Mouse (Mus musculus): ENCODE results near the gene Mid1.
A peak's percentile ranks its signal among the peaks of the same experiment; 100 is the strongest.

Mid1 gene

DNA sequence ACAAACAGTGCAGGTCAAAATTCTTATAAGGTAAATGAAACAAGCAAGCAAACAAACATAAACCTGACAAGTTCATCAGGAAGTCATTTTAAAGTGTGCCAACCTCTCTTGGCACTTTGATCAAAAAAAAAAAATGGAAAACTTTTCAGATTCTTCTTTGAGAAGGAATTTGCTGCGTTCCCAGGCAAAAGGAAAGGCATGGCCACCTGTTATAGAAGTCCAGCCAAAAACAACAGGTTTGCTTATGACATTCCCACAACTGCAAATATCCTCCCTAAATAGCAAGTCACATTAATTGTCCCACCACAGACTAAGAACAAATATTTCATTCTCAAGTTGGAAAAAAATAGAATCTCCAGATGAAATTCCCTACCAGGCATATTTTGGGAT is 197.2 kb downstream of the Mid1 start:
- DNase-seq (ENCODE audit: low read depth, low spot score): no peak

DNA sequence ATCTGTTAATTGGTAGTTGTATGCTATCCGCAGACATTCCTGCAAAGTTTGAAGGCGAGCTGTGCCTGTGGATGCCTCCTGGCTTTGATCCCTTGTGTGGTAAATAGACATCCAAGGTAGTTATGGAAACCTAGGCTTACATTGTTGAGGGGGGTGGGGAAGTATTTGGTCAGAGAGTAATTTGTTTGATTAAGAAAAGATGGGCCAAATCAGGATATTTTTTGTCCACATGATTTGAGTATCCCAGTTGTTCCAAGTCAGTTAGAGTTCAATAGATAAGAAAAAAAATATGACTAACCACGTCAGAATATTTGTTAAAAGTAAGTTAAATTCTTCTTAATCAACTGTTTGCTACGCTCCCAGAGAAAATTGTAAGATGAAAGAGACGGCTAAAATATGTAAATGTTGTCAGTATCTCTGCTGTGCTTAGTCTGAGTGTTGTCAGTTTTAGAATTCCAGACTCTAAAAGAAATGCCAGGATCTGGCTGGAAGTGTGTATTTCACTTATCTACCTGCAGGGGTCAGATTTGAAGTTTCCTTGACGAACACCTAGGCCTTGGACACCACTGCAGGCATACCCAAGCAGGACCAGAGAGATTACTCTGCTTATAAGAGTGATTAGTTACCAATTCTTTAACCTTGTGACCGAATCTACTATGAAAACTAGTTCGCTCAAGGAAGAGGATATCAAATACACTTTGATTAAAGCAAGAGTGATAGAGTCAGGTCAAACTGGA is 198.7 kb downstream of the Mid1 start:
- no peak for DNase-seq (ENCODE audit: low read depth, low spot score)

DNA sequence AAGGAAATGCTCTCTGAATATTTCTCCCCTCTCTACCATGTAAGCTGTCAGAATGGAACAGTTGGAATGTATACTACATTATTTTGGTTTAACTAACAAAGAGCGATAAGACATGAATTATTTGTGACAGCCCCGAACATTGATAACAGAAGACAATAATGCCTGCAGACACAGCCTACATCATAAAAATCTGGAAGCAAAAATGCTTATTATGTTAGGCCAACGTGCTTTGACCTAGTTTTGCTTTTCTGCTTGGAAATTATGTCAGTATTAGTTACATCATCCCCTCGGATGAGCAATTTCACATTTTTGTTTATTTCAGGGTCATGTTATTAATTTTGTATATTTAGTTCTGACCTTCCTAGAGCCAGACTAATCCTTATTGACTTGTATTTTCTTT is 205.5 kb downstream of the Mid1 start:
- no peak for DNase-seq (ENCODE audit: low read depth, low spot score)

DNA sequence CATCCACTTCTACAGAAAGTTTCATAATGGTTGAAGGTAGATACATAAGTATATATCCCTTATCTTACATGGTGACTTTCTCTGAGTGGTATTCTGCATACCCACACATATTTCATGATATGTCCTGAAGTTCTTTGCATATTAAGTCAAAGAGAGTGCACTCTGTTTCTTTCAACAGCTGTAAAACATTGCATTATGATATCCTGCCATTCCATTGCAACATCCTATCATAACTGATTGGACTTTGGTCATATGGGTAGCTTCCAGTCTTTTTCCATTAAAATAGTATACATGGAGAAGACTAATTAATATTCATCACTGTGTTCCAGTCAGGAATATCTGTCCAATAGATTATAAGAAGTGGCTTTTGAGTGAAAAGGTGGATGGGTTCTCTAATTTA is 207.1 kb downstream of the Mid1 start:
- DNase-seq (ENCODE audit: low read depth, low spot score): no peak

DNA sequence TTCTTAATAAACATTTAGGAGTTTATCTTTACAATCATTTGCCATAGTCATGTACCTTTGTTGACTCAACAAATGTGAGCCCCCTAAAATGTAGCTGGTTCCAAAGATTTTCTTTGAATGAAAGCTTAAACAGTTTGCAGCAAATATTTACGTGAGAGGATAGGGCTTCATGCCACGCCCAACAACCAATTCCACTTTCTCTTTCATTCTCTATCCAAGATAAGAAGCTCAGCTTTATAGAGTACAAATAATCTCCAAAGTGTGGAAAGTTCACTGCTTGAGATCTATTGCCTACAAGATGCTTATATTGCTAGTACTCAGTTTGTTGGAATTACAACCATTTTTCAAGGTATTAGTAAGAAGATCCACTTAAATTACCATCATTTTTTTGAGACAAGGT is 207.6 kb downstream of the Mid1 start:
- DNase-seq (ENCODE audit: low read depth, low spot score): no peak

DNA sequence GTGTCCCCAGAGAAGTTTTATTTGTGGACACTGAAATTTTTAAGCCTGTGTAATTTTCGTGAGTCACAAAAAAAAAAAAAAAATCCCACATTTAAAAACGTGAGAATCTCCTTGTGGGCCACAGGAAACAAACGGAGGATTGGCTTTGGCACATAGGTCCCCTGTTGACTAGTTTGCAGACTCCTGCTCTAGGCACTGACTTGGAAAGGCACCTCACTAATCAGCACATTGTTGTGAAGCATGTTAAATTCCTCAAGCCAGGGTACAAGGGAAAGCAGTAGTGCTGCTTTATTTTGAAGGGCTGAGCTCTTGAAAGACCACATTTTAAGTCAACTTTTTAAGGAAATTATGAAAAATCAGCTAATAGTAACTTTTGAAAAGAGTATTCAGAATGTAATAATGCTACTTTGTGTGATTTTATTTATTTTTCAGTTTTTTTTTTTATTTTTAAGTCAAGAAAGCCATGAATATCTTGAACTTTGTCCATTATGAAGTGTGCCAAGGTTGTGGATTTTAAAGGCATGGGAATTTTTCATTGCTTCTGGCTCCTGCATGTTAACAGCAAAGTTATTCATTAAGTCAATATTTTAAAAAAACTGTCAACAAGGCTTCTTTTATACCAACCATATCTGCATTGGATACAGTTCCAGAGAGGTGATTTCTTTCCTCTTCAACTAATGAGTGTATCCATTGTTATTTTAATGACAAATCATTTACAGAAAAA is 214.4 kb downstream of the Mid1 start:
- DNase-seq (ENCODE audit: low read depth, low spot score): no peak

DNA sequence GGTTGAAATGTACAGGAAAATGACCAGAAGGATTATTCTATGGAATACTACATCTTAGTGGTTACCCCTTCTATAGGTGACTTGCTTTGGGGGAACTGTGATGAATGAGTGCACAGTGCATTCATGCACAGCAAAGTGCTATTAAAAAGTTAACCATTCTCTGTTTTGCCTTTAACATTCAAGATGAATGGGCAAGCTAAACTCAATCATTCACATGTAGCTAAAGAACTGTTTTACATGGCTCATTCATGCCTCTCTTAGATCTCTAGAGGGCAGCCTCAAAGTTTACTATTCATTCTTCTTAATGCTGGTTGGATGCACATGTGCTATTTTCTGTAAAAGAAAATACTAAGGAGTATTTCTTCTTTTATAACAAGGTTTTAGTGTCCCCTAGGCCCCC is 217.9 kb downstream of the Mid1 start:
- DNase-seq (ENCODE audit: low read depth, low spot score): no peak

DNA sequence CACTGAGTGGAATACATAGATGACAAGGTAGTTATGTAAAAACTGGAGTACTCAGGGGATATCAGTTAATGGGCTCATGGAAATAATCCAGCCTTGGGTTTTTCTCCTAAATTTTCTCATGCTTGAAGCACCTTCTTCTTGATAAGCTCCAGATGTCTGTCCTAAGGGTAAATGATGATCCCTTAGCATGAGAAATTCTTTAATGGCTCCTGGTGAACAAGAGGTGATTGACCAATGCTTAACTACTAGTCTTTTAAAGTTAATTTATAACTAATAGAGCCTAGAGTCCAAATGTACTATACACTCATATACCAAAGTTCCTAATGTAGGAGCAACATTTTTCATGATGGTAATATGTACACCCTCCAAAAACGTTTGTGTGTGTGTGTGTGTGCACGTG is 218.7 kb downstream of the Mid1 start:
- no peak for DNase-seq (ENCODE audit: low read depth, low spot score)

DNA sequence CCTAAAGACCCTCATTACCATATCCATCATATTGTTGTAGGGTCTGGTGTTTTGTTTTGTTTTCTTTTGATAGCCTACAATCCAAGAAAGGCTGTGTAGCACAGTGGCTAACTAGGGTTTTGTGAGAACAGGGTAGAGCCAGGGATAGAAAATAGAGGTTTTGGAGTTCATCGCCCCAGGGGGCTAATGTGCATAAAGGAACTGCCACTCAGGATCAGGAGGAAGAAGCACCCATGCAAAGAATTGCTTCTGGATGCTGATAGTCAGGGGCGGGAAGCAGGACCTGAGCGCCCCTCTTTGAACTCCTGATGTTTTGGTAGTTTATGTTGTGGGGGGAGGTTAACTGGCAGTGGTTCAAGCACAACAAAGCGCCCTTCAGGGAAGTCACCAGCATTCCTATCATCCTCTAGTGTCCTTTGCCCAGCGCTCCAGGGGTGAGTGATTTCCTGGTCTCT is 221.1 kb downstream of the Mid1 start:
- DNase-seq (ENCODE audit: low read depth, low spot score): no peak

DNA sequence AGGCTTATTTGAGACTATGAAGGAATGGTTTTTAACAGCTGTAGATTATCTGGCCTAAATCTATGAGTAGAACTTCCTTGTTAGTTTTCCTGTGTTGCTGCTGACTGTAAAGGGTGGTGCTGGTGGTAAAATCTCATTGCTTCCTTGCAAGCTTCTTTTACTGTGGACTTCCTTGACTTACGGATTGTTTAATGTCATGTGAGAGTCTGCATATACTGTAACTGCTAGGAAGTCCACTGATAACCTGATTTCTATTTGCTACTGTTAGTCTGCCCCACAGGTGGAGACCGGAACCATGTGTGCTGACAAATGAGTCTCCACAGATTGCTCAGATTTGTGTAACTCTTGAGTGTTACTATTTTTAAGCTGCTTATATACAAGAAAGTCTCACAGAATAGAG is 224.9 kb downstream of the Mid1 start:
- DNase-seq (ENCODE audit: low read depth, low spot score): no peak

DNA sequence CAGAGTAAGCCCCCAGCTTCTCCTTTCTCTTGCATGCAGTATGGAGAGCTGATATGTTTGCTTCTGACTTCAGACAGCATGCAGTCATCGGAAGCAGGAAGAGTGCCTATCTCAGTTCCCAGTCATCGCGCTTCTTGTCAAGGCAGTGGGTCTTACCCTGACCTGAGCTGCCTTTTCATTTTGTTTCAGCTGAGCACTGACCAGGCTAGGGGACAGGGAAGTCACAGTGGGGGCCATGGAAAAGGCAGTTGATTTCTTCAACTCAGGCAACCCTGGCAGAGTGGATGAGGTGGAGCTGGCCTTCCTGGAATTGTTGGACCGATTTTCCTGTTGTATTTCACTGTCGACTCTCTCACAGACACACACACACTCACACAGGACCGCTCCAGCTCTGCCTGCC is 230.7 kb downstream of the Mid1 start:
- DNase-seq (ENCODE audit: low read depth, low spot score): no peak

DNA sequence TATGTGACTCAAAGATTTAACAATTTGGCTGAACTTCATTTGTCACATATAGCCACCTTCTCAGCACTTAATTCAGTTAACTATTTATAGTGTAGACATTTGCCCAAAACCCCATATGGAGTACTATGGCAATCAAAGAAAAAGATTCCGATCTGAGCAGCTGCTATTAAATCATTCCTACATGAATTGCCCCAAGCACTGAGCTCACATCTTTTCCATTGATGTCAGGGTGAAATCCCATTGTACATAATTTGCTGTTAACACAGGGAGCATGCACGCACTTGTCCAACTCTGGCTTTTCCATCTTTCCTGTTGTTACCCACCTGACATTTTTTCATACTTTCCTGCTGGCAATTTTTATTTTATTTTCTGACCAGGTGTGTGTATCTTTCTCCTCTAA is 237.5 kb downstream of the Mid1 start:
- no peak for DNase-seq (ENCODE audit: low read depth, low spot score)

DNA sequence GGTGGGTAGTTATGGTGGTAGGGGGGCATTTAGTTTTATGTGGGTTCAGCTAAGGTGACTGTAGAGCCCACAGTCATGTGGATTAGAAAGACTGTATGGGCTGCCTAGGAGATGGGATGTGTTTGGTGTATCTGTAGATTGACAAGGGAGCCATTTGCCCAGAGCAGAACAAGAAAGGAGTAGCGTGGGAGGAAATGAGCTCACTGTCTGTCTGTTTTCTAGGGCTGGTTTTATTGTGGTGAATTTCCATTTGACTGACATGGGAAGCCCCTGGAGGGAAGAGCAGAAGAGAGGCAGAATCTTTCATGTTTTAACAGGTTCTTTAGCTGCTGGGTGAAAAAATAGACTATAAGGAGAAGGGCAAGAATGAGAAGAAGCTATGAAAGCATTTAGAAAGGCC is 238.4 kb downstream of the Mid1 start:
- no peak for DNase-seq (ENCODE audit: low read depth, low spot score)

DNA sequence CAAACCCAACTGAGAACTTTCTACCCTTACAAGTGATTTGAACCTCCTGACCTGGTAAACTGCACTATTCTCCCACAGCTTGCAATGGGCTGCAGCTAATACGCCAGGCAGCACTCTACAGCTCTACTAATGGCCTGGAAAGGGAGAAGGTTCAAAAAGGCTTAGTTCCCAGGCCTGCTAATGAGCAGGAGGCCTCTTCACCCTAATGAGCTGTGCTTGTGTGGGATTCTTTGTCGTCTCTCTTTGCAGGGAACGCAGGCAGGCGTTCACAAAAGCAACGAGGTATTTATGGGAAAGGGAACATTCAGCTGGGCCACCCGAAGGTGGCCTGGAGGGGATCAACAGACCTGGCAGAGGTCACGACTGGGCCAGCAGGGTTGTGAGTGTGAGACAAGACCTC is 240.6 kb downstream of the Mid1 start:
- DNase-seq (ENCODE audit: low read depth, low spot score): peak; percentile 21

DNA sequence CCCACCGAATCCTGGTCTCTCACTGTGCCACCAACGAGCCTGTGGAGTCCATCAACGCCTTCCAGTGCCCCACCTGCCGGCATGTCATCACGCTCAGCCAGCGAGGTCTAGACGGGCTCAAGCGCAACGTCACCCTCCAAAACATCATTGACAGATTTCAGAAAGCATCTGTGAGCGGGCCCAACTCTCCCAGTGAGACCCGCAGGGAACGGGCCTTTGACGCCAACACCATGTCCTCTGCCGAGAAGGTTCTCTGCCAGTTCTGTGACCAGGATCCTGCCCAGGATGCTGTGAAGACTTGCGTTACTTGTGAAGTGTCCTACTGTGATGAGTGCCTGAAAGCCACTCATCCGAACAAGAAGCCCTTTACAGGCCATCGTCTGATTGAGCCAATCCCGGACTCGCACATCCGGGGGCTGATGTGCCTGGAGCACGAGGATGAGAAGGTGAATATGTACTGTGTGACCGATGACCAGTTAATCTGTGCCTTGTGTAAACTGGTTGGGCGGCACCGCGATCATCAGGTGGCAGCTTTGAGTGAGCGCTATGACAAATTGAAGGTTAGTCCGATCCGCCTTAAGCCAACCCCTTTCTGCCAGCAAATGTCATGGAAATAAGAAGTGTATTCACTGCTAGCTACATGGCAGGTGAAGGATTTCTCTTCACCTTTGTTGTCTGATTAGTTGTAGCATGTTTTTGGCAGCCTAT is 242.3 kb downstream of the Mid1 start:
- DNase-seq (ENCODE audit: low read depth, low spot score): no peak

DNA sequence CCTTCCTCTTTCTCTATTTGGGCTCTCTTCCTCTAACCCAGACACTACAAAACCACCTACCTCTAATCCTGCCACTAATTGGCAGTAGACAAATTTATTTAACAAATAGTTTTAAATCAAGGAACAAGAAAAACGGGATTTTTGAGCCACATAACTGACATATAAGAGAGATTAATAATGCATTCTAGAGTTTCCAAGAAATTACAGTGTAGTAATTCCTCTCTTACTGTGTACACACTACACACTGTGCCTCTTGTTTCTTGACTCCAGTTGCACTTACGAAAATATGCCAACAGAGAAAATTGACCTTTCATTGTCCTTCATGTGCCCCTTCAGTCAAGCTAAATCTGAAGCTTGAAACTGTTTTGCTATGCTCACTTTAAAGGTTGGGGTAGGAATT is 245.9 kb downstream of the Mid1 start:
- DNase-seq (ENCODE audit: low read depth, low spot score): no peak

DNA sequence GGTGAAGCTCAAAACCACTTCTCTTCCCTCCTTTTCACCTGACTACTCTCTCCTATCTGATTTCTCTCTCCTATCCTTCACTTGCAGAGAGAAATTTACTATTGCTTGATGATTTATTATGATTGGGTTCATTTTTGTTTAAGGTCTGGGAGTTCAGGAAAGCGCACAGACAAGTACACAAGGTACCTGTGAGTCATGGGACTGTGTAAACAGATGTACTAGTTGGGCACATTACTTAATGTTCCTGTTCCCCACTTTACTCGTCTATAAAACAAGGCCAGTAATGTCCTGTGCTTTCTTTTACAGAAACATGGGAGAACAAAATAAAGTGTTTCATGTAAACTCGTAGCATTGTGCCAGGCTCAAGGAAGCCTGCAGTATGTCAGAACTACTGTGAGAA is 248.2 kb downstream of the Mid1 start:
- DNase-seq (ENCODE audit: low read depth, low spot score): no peak

DNA sequence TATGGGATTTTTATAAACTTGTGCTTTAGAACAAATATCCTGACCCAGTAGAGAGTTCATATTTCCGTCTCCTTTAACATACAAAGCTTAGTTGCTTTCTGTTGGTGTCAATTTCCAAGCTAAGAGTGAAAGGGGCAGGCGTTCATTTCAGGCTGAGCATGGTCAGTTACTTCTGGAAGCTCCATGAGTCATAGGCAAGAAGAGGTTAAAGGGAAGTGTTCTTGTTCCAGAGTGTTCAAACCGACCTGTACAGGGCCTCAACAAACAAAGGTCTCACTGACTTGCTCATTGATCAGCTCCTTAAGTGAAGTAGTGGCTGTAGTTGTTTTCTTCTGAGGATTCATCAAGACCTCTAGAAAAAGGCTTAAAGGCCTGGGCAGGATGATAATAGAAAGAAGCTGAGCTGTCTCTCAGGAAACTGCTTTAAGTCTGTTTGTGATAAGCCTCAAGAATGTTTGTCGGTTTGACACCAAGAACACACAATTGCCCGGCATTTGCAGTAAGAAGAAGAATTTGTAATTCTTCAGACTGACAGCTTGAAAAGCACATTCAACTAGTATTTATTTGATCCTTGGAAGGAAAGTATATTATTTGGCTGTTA is 252.2 kb downstream of the Mid1 start:
- no peak for DNase-seq (ENCODE audit: low read depth, low spot score)

DNA sequence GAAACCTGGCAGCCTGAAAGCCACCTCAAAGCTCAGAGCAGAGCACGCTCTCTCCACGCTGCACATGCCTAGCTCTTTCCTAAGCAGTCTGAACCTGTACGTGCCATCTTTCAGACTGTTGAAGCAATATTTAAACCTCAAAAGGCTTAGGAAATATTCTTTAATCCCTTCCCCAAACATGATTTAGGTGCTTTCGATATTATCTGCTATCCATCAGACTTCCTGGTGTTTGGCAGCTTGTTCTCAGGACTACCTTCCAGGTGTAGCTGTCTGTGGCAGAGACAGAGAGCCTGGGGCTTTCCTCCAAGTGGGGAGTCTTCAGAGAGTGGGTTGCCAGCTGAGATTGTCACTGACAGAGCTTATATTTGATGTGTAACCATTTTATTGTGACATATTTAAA is 255.5 kb downstream of the Mid1 start:
- no peak for DNase-seq (ENCODE audit: low read depth, low spot score)

DNA sequence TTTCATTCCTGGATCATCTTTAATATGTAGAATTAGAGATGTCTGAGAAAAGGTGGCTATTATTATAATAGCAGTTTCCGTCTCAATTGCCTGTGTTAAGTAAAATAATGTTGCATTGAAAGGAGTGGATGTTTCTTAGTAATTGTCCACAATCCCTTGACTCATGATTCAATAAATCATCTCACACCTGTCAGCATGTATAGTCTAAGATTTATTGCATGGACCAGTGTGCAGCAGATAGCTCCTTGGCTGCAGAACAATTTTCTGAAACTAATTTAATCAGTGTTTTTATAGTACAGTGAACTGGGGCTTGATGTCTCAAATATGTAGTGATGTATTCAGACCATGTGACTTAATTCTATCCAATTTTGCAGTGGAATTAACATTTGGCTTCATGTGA is 265.6 kb downstream of the Mid1 start:
- DNase-seq (ENCODE audit: low read depth, low spot score): no peak

DNA sequence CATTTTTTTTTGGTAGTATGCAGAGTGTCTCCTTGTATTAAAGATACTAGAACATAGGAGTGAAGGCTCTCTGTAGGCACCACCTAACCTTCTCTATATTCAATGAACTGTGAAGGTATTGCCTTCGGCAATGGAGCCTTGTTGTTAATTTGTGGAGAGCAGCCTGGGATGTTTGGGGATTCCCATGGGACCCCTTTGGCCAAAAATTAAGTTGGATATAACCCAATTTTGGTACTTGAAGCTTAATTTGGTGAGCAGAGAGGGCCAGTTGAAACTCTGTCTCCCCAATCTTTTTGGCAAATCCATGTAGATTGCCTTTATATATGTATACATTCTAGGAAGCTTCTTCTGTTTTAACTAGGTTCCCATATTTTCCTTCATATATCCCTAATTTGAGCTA is 284.3 kb downstream of the Mid1 start:
- no peak for DNase-seq (ENCODE audit: low read depth, low spot score)

DNA sequence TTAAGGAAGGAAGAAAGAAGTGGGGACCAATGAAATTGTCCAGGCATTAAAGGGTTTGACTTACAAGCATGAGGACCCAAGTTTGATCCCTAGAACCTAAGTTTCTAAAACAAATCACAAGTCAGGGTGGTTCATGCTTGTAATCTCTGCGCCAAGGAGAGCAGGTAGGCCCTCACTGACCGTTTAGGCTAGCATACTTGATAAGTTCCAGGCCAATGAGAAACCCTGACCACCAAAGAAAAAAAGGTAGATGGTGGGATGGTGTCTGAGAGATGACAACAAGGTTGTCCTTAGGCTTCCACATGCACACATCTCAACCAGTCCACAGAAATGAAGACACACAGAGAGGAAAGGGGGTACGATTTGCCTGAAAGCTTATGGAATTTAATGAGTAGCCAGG is 284.8 kb downstream of the Mid1 start:
- peak; percentile 49 for DNase-seq (ENCODE audit: low read depth, low spot score)

Measured in forelimb bud, embryonic 11.5 days (tissue).